Mouse (Mus musculus) testis, adult 2 months (tissue): Measurements from ENCODE around the gene Sncg. TPM values are rescaled to one million over a fixed set of nuclear protein-coding genes. Genes with fewer than 3 reads are reported as not detected.

Experiments
- H3K27ac ChIP-seq: fragments of 200-500 bp; 2 replicates; pipeline ENCODE4 v1.5.1; 2012; ENCODE audit warnings: low read depth, low read length; ENCODE audit not compliant: control insufficient read depth, insufficient read depth
- H3K27me3 ChIP-seq: fragments of 200-500 bp; 2 replicates; pipeline ENCODE4 v1.6.1; 2012; ENCODE audit warnings: mild to moderate bottlenecking, low read length, moderate library complexity; ENCODE audit not compliant: control insufficient read depth, insufficient read depth
- H3K36me3 ChIP-seq: fragments of 200-500 bp; 2 replicates; pipeline ENCODE4 v1.6.1; 2012; ENCODE audit warnings: mild to moderate bottlenecking, low read length; ENCODE audit not compliant: control insufficient read depth, insufficient read depth
- H3K4me1 ChIP-seq: fragments of 200-500 bp; 2 replicates; pipeline ENCODE4 v1.6.1; 2012; ENCODE audit warnings: low read length; ENCODE audit not compliant: control insufficient read depth, insufficient read depth
- H3K4me3 ChIP-seq: fragments of 200-500 bp; 2 replicates; pipeline ENCODE4 v1.5.1; 2012; ENCODE audit warnings: low read depth, mild to moderate bottlenecking, low read length, moderate library complexity, mixed read lengths; ENCODE audit not compliant: control insufficient read depth
- CTCF ChIP-seq: fragments of 200-500 bp; IDR thresholded peaks from 2 replicates; pipeline ENCODE4 v1.5.1; 2012; ENCODE audit warnings: low read depth, mild to moderate bottlenecking, inconsistent platforms, low read length, moderate library complexity; ENCODE audit not compliant: control insufficient read depth, insufficient read depth, insufficient replicate concordance
- POLR2A ChIP-seq: fragments of 200-500 bp; IDR thresholded peaks from 2 replicates; pipeline ENCODE4 v1.6.1; 2012; ENCODE audit warnings: low read depth, mild to moderate bottlenecking, inconsistent platforms, low read length, moderate library complexity; ENCODE audit not compliant: control insufficient read depth
- polyA plus RNA-seq: library from polyadenylated mRNA; depleted of rRNA; stranded (reverse); fragments of >200 nt; gene quantifications from 2 replicates; pipeline ENCODE4 v1.2.3, GENCODE M21; 2012

The Sncg gene
- polyA plus RNA-seq, 1 experiment = 1.1 TPM

DNA sequence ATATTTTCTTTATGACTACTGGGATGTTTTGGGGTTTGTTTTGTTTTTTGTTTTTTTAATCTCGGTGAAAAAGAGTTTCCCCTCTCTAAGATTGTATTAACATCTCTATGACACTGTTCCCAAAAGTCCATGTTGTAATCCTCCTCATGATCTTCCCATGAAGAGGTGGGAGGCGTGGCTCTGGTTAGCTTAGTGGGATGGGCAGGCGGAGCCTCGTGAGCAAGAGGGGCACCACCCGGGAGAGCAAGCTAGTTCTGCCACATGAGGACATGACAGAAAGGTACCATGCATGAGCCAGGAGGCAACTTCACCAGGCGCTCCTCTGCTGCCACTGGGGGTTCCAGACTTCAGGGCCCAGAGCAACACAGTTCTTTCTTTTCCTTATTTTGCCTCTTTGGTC, 22.1 kb downstream of the Sncg start:
- no peaks in the 10 kb centered on the region for H3K36me3 ChIP-seq
- no peak for TF ChIP-seq POLR2A
- no peak for TF ChIP-seq CTCF
- no peak overlapping the region; the same call in 1 of the 2 replicates for H3K4me3 ChIP-seq
- no peaks in the 10 kb centered on the region for H3K27me3 ChIP-seq
- H3K27ac ChIP-seq = no peak overlapping the region
- H3K4me1 ChIP-seq = peaks cover 6% of the 10 kb centered on the region

DNA sequence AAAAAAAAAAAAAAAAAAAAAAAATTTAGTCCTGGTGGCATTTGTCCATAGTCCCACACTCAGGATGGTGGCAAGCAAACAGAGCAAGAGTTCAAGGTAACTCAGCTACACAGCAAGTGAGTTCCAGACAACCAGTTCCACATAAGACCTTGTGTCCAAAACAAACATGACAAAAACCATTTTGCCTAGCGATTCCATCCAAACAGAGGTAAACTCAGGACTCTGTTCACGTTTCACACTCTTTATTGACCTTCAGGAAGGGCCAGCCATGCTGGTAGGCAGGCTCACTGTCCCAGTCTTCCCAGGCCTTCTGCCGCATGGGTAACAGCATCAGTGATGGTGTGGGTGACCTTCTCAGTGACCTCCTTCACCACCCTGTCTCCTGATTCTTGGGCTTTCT, 22.9 kb downstream of the Sncg start:
- Histone ChIP-seq H3K27me3 (no peaks in the 10 kb centered on the region), H3K36me3 (no peaks in the 10 kb centered on the region), H3K4me1 (peaks cover 6% of the 10 kb centered on the region), H3K4me3 (no peak overlapping the region), H3K27ac (no peak overlapping the region)
- no peak for TF ChIP-seq POLR2A
- TF ChIP-seq CTCF = no peak

DNA sequence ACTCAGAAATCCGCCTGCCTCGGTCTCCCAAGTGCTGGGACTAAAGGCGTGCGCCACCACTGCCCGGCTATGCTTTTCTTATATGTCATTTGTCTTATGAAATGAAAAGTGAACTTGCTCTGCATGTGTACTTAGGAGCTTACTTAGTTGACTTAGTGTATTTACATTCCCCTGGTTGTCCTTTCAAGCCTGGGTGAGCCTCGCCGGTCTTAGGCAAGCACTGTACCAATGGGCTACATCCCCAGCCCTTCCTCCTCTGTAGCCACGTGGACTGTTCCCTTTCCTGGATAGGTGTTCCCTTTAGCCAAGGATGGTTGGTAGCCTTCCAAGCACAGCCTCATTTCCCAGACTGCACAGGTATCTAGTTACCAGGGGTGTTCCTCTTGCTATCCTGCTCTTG, 25.6 kb downstream of the Sncg start:
- Histone ChIP-seq H3K27ac (no peak overlapping the region), H3K27me3 (no peaks in the 10 kb centered on the region), H3K4me3 (no peak overlapping the region)

DNA sequence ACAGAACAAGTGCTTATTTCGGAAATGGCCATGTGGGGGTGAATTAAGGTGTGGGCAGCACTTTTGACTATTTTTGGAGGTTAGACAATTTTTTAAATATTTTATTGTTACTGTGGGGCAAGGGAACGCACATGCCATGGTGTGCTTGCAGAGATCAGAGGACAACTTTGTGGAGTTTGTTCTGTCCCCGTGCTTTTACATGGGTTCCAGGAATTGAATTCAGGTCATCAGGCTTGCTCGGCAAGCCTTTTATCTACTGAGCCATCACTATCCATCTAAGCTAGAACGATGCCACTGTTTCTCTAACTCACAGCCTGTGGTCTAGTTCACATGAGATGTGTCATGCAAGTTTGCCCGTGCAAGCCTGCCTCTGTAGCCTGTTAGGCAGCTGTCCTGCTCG, 26.3 kb downstream of the Sncg start:
- no peak overlapping the region for H3K4me3 ChIP-seq
- H3K27ac ChIP-seq = no peak overlapping the region
- H3K36me3 ChIP-seq = no peaks in the 10 kb centered on the region

More for the DNA sequence above, 25.6 kb downstream of the Sncg start:
- TF ChIP-seq CTCF = no peak
- no peak for TF ChIP-seq POLR2A
- no peaks in the 10 kb centered on the region for H3K36me3 ChIP-seq
- H3K4me1 ChIP-seq = peaks cover 6% of the 10 kb centered on the region

DNA sequence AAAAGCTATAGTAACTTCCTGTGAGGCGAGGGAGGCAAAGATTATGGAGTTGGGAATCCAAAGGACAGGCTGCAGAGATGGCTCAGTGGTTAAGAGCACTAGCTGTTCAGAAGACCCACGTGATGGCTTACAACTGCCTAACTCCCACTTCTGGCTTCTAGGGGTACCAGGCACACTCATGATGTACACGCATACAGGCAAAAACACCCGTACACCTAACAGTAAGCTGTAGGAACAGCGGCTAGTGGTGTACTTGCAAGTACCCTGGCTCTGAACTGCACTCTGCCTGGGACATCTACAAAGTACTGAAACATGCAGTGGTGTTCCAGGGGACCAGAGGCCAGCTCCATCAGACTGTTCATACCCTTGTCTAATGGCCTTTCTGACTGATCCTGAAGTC, 27.5 kb downstream of the Sncg start:
- Histone ChIP-seq H3K4me3 (no peak overlapping the region), H3K36me3 (no peaks in the 10 kb centered on the region), H3K27ac (no peak overlapping the region), H3K4me1 (peaks cover 4% of the 10 kb centered on the region), H3K27me3 (no peaks in the 10 kb centered on the region)
- TF ChIP-seq POLR2A (no peak), CTCF (no peak)

More for the DNA sequence above, 26.3 kb downstream of the Sncg start:
- TF ChIP-seq CTCF (no peak), POLR2A (no peak)
- no peaks in the 10 kb centered on the region for H3K27me3 ChIP-seq
- peaks cover 6% of the 10 kb centered on the region for H3K4me1 ChIP-seq

DNA sequence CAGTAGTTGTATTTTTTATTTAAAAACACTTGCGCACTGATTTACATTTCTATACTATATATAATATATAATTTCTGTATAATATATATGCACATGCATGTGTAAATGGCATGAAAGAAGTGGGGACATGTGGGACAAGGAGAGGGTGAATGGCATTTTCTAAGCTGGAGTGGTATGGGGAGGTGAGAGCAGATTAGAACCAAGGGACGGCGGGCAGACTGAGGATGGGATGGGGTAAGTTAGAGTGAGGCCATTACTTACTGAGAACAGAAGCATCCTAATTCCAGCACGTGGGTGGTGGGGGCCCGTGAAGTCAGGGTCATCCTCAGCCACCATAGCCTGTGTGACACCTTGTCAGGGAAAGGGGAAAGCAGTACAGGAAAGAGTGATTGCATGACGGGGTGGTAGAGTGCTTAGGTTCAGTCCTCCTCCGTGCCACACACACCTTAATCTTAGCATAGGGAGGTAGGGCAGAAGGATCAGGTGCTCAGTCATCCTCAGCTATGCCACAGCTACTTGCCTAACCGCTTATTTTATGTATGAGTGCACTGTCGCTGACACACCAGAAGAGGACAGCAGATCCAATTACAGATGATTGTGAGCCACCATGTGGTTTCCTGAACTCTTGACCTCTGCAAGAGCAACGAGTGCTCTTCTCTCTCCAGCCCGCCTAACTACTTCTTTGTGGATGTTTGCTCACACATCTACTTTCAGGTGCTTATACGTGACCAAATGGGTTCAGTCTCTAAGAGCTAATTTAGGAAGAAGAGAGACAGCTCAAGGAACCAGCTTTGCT, 28.6 kb downstream of the Sncg start:
- Histone ChIP-seq H3K36me3 (no peaks in the 10 kb centered on the region; the same call in 1 of the 2 replicates), H3K27ac (no peak overlapping the region)
- TF ChIP-seq POLR2A = no peak

DNA sequence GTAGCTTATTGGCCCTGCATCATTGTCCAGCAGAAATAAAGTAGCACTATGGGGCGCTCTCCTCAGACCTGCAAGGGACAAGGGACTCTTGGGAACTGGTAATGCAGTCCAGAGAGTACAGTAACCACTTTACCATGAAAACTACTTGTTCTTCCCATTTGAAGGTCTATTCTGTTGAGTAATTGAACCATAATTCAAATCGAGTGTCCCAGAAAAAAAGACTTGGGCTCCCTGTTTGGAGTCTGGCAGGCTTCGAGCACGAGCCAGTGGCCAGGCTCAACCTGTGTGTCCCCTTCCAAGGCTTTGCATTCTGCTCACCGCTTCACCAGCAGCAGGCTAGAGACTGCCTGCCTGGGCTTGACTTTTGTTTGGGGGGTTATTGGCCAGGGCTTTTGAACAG, 30.2 kb downstream of the Sncg start:
- Histone ChIP-seq H3K4me3 (no peak overlapping the region), H3K27me3 (no peaks in the 10 kb centered on the region), H3K4me1 (no peaks in the 10 kb centered on the region), H3K36me3 (no peaks in the 10 kb centered on the region; the same call in 1 of the 2 replicates), H3K27ac (no peak overlapping the region)
- no peak for TF ChIP-seq POLR2A
- no peak for TF ChIP-seq CTCF

More for the DNA sequence above, 28.6 kb downstream of the Sncg start:
- Histone ChIP-seq H3K27me3 (no peaks in the 10 kb centered on the region), H3K4me1 (no peaks in the 10 kb centered on the region), H3K4me3 (no peak overlapping the region)
